Comparison of ENCODE assay signal across 26 mouse cellular contexts in the genomic region with DNA sequence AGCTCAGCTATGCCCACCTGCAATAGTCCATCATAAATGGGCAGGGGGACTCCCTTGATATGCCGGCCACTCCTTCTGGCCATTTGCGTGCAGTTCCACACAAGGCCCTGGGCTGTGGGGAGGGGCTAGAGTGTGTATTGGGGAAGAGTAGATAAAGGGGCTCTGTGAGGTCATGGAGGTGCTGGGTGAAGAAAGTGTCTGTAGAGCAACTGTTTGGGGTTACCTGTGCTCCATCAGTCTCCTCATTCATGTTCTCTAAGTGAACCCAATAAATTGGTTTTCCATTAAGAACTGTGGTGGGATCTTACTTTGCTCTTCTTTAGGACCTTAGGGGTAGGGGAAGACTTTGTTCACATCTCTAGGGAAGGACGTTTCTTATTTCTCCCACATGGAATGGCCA. TPM values are rescaled to one million over a fixed set of nuclear protein-coding genes. Genes with fewer than 3 reads are reported as not detected.
DNase-seq lines count a peak whose midpoint lies in the region; TF ChIP-seq lines count a peak whose summit lies in the region.
"Had no signal": no experiment of that assay in that cellular context is flagged by ENCODE, and none has a peak within 500 bp of the region (broad histone marks: within the 10 kb centered on the region; RNA-seq: fewer than 3 reads in every experiment).

A gene (minus strand): TSS at position 101 of the 400 bp plus-strand sequence.

- TF ChIP-seq EP300 in heart, adult 2 months (IDR thresholded peaks at IDR 0.05; ENCODE audit: insufficient read depth, low read depth, low read length) = no peak

- no peak for TF ChIP-seq CTCF in heart, adult 2 months (IDR thresholded peaks at IDR 0.05)
- no peak for TF ChIP-seq CTCF in testis, adult 2 months (IDR thresholded peaks at IDR 0.05; ENCODE audit: control insufficient read depth, insufficient read depth, insufficient replicate concordance, low read depth, low read length)
- TF ChIP-seq CTCF in olfactory bulb, adult 2 months (IDR thresholded peaks at IDR 0.05; ENCODE audit: insufficient read depth, low read depth, low read length) = no peak

- no peaks in the 10 kb centered on the region for H3K27me3 ChIP-seq in heart, adult 2 months (ENCODE audit: control insufficient read depth, insufficient read depth, low read length)
- H3K27me3 ChIP-seq in testis, adult 2 months (ENCODE audit: control insufficient read depth, insufficient read depth, low read length) = no peaks in the 10 kb centered on the region
- H3K27me3 ChIP-seq: CH12.LX; forebrain, embryonic 13.5 days; heart, embryonic 12.5 days; hindbrain, embryonic 12.5 days; hindbrain, embryonic 15.5 days had no signal

- no peaks in the 10 kb centered on the region for H3K4me1 ChIP-seq in heart, adult 2 months (ENCODE audit: control insufficient read depth, insufficient read depth, low read length)
- no peaks in the 10 kb centered on the region for H3K4me1 ChIP-seq in testis, adult 2 months (ENCODE audit: control insufficient read depth, insufficient read depth, low read length)
- H3K4me1 ChIP-seq in olfactory bulb, adult 2 months (ENCODE audit: control insufficient read depth, insufficient read depth, low read length) = no peaks in the 10 kb centered on the region
- H3K4me1 ChIP-seq: forebrain, embryonic 10.5 days; forebrain, embryonic 13.5 days; heart, embryonic 12.5 days; hindbrain, embryonic 12.5 days; hindbrain, embryonic 15.5 days had no signal

- no peak for DNase-seq in heart, adult 2 months
- DNase-seq in heart, postnatal 10 days = no peak
- DNase-seq in heart, postnatal 4 days = no peak
- DNase-seq in heart, adult 8-10 months (ENCODE audit: low spot score) = no peak
- DNase-seq in testis, postnatal 10 days (ENCODE audit: low spot score) = no peak
- DNase-seq: adrenal gland, postnatal 10 days; adrenal gland, postnatal 36 days; B cell, adult 2 months; cerebellum, adult 18-20 months; cerebellum, adult 9-10 months; cerebellum, postnatal 14 days; gastrocnemius, postnatal 14 days; heart, adult 18-20 months had no signal

- H3K79me2 ChIP-seq in heart, adult 2 months (replicated peaks; ENCODE audit: control insufficient read depth, insufficient read depth, low read length) = no peaks in the 10 kb centered on the region

- no peak within 1 kb of the TSS for H3K9ac ChIP-seq in heart, adult 2 months (ENCODE audit: low read depth, low read length)
- H3K9ac ChIP-seq: forebrain, embryonic 13.5 days; heart, embryonic 12.5 days; hindbrain, embryonic 12.5 days; hindbrain, embryonic 15.5 days had no signal

- no peak within 1 kb of the TSS for H3K27ac ChIP-seq in heart, adult 2 months
- H3K27ac ChIP-seq in testis, adult 2 months (ENCODE audit: control insufficient read depth, insufficient read depth, low read depth, low read length) = no peak within 1 kb of the TSS
- no peak within 1 kb of the TSS for H3K27ac ChIP-seq in olfactory bulb, adult 2 months (ENCODE audit: insufficient read depth, low read depth, low read length)
- H3K27ac ChIP-seq: forebrain, embryonic 10.5 days; forebrain, embryonic 13.5 days; hindbrain, embryonic 12.5 days; hindbrain, embryonic 15.5 days had no signal

- TF ChIP-seq POLR2A in heart, adult 2 months (IDR thresholded peaks at IDR 0.05; ENCODE audit: insufficient read depth, low read depth, low read length) = no peak
- TF ChIP-seq POLR2A in testis, adult 2 months (IDR thresholded peaks at IDR 0.05; ENCODE audit: control insufficient read depth, low read depth, low read length) = no peak
- TF ChIP-seq POLR2A in olfactory bulb, adult 2 months (IDR thresholded peaks at IDR 0.05; ENCODE audit: insufficient read depth, low read depth, low read length) = no peak

- WGBS in heart, adult 2 months = 86% methylated on average over 3 of the region's 3 CpGs
- 92% methylated on average over 3 of the region's 3 CpGs for WGBS in olfactory bulb, adult 2 months

- no peaks in the 10 kb centered on the region for H3K36me3 ChIP-seq in heart, adult 2 months (ENCODE audit: control insufficient read depth, insufficient read depth, low read length)
- no peaks in the 10 kb centered on the region for H3K36me3 ChIP-seq in testis, adult 2 months (ENCODE audit: control insufficient read depth, insufficient read depth, low read length)
- H3K36me3 ChIP-seq: forebrain, embryonic 10.5 days; G1E; heart, embryonic 12.5 days; hindbrain, embryonic 12.5 days; hindbrain, embryonic 15.5 days had no signal

- intact Hi-C loops in heart, adult 2 months (cut with DNase I) = no loop called here
- intact Hi-C loops in heart, postnatal 10 days (cut with DNase I) = no loop called here

- no peak within 1 kb of the TSS for H3K4me3 ChIP-seq in heart, adult 2 months
- peak within 1 kb of the TSS; percentile 61 for H3K4me3 ChIP-seq in testis, adult 2 months (ENCODE audit: control insufficient read depth, low read depth, low read length)
- H3K4me3 ChIP-seq in olfactory bulb, adult 2 months (ENCODE audit: insufficient read depth, low read depth, low read length) = no peak within 1 kb of the TSS
- H3K4me3 ChIP-seq: forebrain, embryonic 10.5 days; forebrain, embryonic 13.5 days; heart, embryonic 12.5 days; hindbrain, embryonic 12.5 days; hindbrain, embryonic 15.5 days had no signal

RNA-seq across cellular contexts. Expression of the gene that starts here (rescaled TPM):
- total RNA-seq in heart, adult 2 months (2021) = 10 to 100 TPM; 10.0 to 11.3 TPM
- 12.6 and 14.7 TPM in 2 replicates for polyA plus RNA-seq in heart, adult 2 months (2012; rRNA removed)
- 1 to 10 TPM; 5.3 to 9.6 TPM for total RNA-seq in heart, postnatal 10 days (2021)
- 10 to 100 TPM; 10.1 to 12.7 TPM for total RNA-seq in heart, postnatal 4 days (2021)
- total RNA-seq in heart, adult 8-10 months (2022) = 10 to 100 TPM in 2 of 4 experiments, 1 to 10 TPM in 2; 6.1 to 16.6 (median 11.6) TPM
- polyA plus RNA-seq in testis, adult 2 months (2012; rRNA removed) = 51.5 and 108 TPM in 2 replicates
- polyA plus RNA-seq in olfactory bulb, adult 2 months (2012; ENCODE audit: insufficient read depth, insufficient read length, low replicate concordance, missing spikeins) = not detected in 2 replicates
- total RNA-seq: adrenal gland, adult 18-20 months; adrenal gland, postnatal 36 days; hematopoietic stem cell, adult 5-6 weeks had no signal
- polyA plus RNA-seq: forebrain, embryonic 13.5 days; forebrain, embryonic 16.5 days; G1E; Patski had no signal
